Mouse (Mus musculus) lung, embryonic 16.5 days (tissue): ENCODE data around the gene Rtn4r. TPM values are rescaled to one million over a fixed set of nuclear protein-coding genes. Genes with fewer than 3 reads are reported as not detected.
A peak's percentile ranks its signal among the peaks of the same experiment; 100 is the strongest.
"Not testable (repeated sequence)": the region's sequence is repeated elsewhere in the genome, so short reads cannot be mapped to it uniquely, and the experiment has no call there.

Experiments
- ATAC-seq: fragments of 200-750 bp; cut with Nextera tagmentation; 2 replicates; pipeline ENCODE4 v1.8.0; 2017; ENCODE audit warnings: low read depth, mild to moderate bottlenecking, moderate library complexity
- H3K27ac ChIP-seq: fragments of 300-500 bp; sonication (generic); 2 replicates; pipeline ENCODE4 v1.5.1; 2014; ENCODE audit warnings: mild to moderate bottlenecking, control low read depth, low read length
- H3K27me3 ChIP-seq: fragments of 300-500 bp; sonication (generic); 2 replicates; pipeline ENCODE4 v1.6.1; 2014; ENCODE audit warnings: low read depth, low read length, mixed read lengths; ENCODE audit not compliant: control insufficient read depth, insufficient read depth
- H3K36me3 ChIP-seq: fragments of 300-500 bp; sonication (generic); 2 replicates; pipeline ENCODE4 v1.6.1; 2014; ENCODE audit warnings: low read length; ENCODE audit not compliant: control insufficient read depth, insufficient read depth
- H3K4me1 ChIP-seq: fragments of 300-500 bp; sonication (generic); replicated peaks from 2 replicates; pipeline ENCODE4 v1.6.1; 2014; ENCODE audit warnings: low read length, mixed read lengths; ENCODE audit not compliant: control insufficient read depth, insufficient read depth
- H3K4me2 ChIP-seq: fragments of 300-500 bp; sonication (generic); 2 replicates; pipeline ENCODE4 v1.6.1; 2014; ENCODE audit warnings: low read depth, low read length, control low read depth
- H3K4me3 ChIP-seq: fragments of 300-500 bp; sonication (generic); 2 replicates; pipeline ENCODE4 v1.5.1; 2014; ENCODE audit warnings: mild to moderate bottlenecking, low read length, control low read depth
- H3K9ac ChIP-seq: fragments of 300-500 bp; sonication (generic); 2 replicates; pipeline ENCODE4 v1.6.1; 2014; ENCODE audit warnings: low read length, control low read depth
- H3K9me3 ChIP-seq: fragments of 300-500 bp; sonication (generic); 2 replicates; pipeline ENCODE4 v1.6.1; 2016; ENCODE audit warnings: low read length; ENCODE audit not compliant: control insufficient read depth
- WGBS: fragments of 180-500 bp; shearing (Covaris S2); extraction: QIAGEN DNeasy Blood & Tissue Kit; methylation state at CpG from one replicate; pipeline ENCODE4 v1.1.7; 2014; 5-methylcytosine and 5-hydroxymethylcytosine counted together
- polyA plus RNA-seq: library from polyadenylated mRNA; unstranded; fragments of >200 nt; fragmentation: Nextera tagmentation; extraction: Ambion mirVana; gene quantifications from 2 replicates; pipeline ENCODE4 v1.2.1, GENCODE M21; 2015

Gene Rtn4r
- polyA plus RNA-seq, 1 experiment from 2014 or later, result 0.35 TPM

DNA sequence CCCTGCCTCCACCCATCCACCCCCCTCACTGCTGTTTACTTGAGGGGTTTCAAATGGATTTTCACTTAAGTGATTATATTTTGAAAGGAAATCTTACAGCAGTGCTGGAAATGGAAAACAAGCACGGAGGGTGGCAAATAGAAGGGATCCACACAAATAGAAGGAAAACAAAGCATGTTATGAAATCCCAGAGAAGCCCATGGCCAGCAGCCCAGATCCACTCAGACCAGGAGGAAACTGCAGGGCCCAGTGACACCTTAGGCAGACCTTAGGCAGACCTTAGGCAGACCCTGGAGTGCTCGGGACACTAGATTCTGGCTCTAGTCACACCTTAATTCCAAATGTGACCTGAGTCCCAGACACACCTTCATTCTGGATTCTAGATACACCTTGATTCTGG is 63.6 kb downstream of the Rtn4r start:
- H3K9ac ChIP-seq, result no peak overlapping the region
- H3K4me3 ChIP-seq, result no peak overlapping the region
- H3K27me3 ChIP-seq, result no peaks in the 10 kb centered on the region
- peaks cover 5% of the 10 kb centered on the region; the same call in 1 of the 2 replicates for H3K4me1 ChIP-seq
- ATAC-seq, result no peak
- no peak overlapping the region for H3K27ac ChIP-seq
- no peak overlapping the region for H3K4me2 ChIP-seq
- H3K36me3 ChIP-seq, result no peaks in the 10 kb centered on the region
- WGBS, result 64% methylated on average over 2 of the region's 2 CpGs
- H3K9me3 ChIP-seq, result no peaks in the 10 kb centered on the region

DNA sequence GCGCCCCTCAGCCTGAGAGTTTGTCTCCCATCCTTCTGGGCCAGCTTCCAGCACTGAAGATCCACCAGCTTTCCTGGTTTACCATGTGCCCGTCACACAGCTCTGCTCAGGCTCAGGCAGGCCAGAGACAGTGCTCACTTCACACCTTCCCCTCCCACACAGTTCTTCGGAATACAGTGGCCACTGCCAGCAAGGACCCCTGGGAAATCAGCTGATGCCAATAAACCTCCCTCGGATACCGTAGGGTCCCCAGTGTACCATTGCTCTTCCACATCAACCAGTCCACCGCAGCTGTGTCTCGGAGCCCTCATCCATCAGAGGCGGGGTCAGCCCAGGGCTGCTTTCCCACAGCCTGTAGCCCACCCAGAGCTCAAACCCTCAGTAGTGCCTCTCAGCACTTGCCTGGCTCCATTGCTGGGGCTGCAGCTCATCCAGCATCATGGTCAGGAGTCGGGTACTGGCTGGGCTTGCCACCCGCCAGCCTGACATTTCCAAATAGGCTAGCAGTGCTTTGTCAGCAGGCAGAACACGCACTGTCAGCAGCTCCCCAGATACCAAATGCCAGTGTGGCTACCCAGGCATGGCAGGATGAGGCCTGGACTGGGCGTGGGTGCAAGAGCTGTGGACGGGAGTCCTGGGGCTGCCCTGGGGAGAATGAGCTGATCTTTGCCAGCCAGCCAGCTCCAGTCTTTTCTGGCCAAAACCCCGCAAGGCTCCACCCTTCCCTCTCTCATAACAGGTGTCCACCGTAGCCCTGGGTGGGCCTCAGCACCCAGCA is 67.0 kb downstream of the Rtn4r start:
- ATAC-seq, result peak; percentile 28; the same call in 1 of the 2 replicates
- H3K4me3 ChIP-seq, result no peak overlapping the region
- no peaks in the 10 kb centered on the region for H3K27me3 ChIP-seq
- H3K4me2 ChIP-seq, result no peak overlapping the region
- H3K4me1 ChIP-seq, result peaks cover 5% of the 10 kb centered on the region; the same call in 1 of the 2 replicates
- H3K27ac ChIP-seq, result no peak overlapping the region
- 52% methylated on average over 15 of the region's 15 CpGs for WGBS
- H3K36me3 ChIP-seq, result no peaks in the 10 kb centered on the region
- H3K9ac ChIP-seq, result no peak overlapping the region; the same call in 1 of the 2 replicates
- no peaks in the 10 kb centered on the region for H3K9me3 ChIP-seq

DNA sequence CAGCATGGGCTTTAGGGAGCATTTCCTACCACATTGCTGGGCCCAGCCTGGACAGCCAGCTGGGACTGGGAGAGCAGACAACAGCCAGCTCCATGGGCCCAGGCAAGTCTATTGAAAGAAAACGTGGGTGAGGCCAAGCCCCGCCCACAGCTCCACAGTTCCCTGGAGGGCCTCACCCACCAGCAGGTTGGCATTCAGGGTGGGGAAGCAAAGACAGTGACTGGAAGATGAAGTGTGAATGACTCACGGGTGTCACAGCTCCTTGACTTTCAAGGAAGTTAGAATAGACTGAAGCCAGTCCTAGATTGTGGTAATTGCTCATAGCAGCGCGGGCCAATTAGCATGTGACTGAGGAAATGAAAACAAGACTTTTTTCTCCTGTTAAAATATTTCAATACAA is 67.6 kb downstream of the Rtn4r start:
- H3K27ac ChIP-seq, result no peak overlapping the region
- no peak for ATAC-seq
- H3K4me1 ChIP-seq, result peaks cover 5% of the 10 kb centered on the region; the same call in 1 of the 2 replicates
- H3K4me2 ChIP-seq, result no peak overlapping the region
- H3K36me3 ChIP-seq, result no peaks in the 10 kb centered on the region
- no peaks in the 10 kb centered on the region for H3K27me3 ChIP-seq
- H3K9ac ChIP-seq, result no peak overlapping the region
- 53% methylated on average over 5 of the region's 5 CpGs for WGBS
- H3K4me3 ChIP-seq, result no peak overlapping the region
- H3K9me3 ChIP-seq, result no peaks in the 10 kb centered on the region

DNA sequence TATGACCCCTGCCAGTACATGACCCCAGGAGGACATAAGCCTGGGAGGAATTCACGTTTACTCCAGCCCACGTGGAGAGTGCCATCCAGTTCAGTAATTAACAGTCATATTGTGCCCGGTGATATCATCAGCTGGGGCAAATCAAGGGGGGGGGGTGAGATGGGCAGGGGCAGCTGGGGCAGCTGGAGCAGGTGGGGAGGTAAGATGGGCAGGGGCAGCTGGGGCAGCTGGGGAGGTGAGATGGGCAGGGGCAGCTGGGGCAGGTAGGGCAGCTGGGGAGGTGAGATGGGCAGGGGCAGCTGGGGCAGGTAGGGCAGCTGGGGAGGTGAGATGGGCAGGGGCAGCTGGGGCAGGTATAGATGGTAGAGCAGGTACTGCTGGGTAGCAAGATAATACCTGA is 68.1 kb downstream of the Rtn4r start:
- H3K4me3 ChIP-seq, H3K36me3 ChIP-seq, H3K27me3 ChIP-seq, ATAC-seq, H3K4me2 ChIP-seq, H3K4me1 ChIP-seq, H3K27ac ChIP-seq, H3K9me3 ChIP-seq, H3K9ac ChIP-seq: not testable (repeated sequence)
- WGBS, result 55% methylated on average over 3 of the region's 3 CpGs

GRCm38 (mm10) chr16:18197881-18198280 is 70.4 kb downstream of the Rtn4r start:
- Histone ChIP-seq H3K9me3 (no peaks in the 10 kb centered on the region), H3K4me3 (no peak overlapping the region), H3K9ac (no peak overlapping the region), H3K4me1 (peaks cover 5% of the 10 kb centered on the region; the same call in 1 of the 2 replicates), H3K27ac (no peak overlapping the region), H3K27me3 (no peaks in the 10 kb centered on the region), H3K36me3 (no peaks in the 10 kb centered on the region), H3K4me2 (no peak overlapping the region)
- no peak for ATAC-seq
- 62% methylated on average over 6 of the region's 6 CpGs for WGBS

- no peak for ATAC-seq
- 67% methylated on average over 10 of the region's 10 CpGs for WGBS
- H3K4me2 ChIP-seq, result no peak overlapping the region
Measured at GRCm38 (mm10) chr16:18198365-18199098, 71.1 kb downstream of the Rtn4r start.

DNA sequence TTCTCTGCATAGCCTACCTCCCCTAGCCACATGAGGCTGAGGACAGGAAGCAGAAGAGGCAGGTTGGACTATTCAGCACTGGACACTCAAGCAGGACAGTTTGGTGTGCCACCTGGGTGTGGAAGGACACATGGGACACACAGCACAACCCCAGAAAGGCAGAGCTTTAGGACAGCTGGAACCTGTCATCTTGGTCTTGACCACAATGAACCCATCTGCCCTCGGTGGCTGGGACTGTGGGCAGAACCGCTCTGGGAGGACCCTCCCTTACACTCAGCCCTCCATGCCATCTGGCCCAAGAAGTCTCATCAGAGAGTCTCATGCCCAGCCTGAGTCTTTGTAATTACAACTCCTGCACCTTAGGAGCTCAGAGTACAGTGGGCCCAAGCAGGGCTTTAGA is 72.6 kb downstream of the Rtn4r start:
- no peaks in the 10 kb centered on the region for H3K4me1 ChIP-seq
- no peak for ATAC-seq
- no peaks in the 10 kb centered on the region for H3K27me3 ChIP-seq
- no peaks in the 10 kb centered on the region for H3K9me3 ChIP-seq
- 68% methylated on average over 2 of the region's 2 CpGs for WGBS
- no peaks in the 10 kb centered on the region for H3K36me3 ChIP-seq
- no peak overlapping the region for H3K27ac ChIP-seq
- no peak overlapping the region for H3K9ac ChIP-seq
- H3K4me3 ChIP-seq, result no peak overlapping the region
- H3K4me2 ChIP-seq, result no peak overlapping the region

More at GRCm38 (mm10) chr16:18198365-18199098, 71.1 kb downstream of the Rtn4r start:
- Histone ChIP-seq H3K4me3 (no peak overlapping the region), H3K27me3 (no peaks in the 10 kb centered on the region), H3K9ac (no peak overlapping the region), H3K36me3 (no peaks in the 10 kb centered on the region), H3K27ac (no peak overlapping the region), H3K4me1 (peaks cover 5% of the 10 kb centered on the region; the same call in 1 of the 2 replicates), H3K9me3 (no peaks in the 10 kb centered on the region)

DNA sequence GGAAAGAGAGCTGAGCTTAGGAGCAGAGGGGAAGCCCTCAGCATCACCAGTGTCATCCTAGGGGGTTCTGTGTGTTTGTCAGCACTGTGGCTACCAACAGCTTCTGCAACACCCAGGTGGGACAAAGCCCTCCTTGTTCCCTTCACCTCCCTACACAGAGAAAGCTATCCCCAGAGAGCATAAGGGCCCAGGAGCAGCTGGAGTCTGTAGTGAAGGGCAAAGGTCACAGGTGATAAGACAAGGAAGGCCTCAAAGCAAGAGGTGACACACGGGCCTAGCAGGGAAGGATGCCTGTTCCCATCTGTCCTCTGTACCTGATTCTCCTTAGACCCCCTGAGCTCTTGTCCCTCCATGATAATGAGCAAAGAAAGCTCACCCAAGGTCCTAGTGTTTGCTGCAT is 74.2 kb downstream of the Rtn4r start:
- H3K9me3 ChIP-seq, result no peaks in the 10 kb centered on the region
- H3K9ac ChIP-seq, result no peak overlapping the region
- ATAC-seq, result no peak
- no peaks in the 10 kb centered on the region for H3K27me3 ChIP-seq
- no peak overlapping the region for H3K4me3 ChIP-seq
- no peak overlapping the region for H3K4me2 ChIP-seq
- H3K27ac ChIP-seq, result no peak overlapping the region
- WGBS, result 0% methylated on average over 1 of the region's 1 CpGs
- no peaks in the 10 kb centered on the region for H3K36me3 ChIP-seq
- no peaks in the 10 kb centered on the region for H3K4me1 ChIP-seq
